Mouse (Mus musculus) frontal cortex, adult 2 months (tissue): ENCODE results near the gene Gsto2. TPM values are rescaled to one million over a fixed set of nuclear protein-coding genes. Genes with fewer than 3 reads are reported as not detected.
"Not testable (repeated sequence)": the region's sequence is repeated elsewhere in the genome, so short reads cannot be mapped to it uniquely, and the experiment has no call there.

ENCODE experiments used
- DNase-seq, 2 experiments: peaks; one replicate each; pipeline ENCODE4 v3.0.0; 2022; ENCODE audit warnings: low spot score in 1 of 2; ENCODE audit errors: extremely low spot score in 1 of 2
- polyA plus RNA-seq: library from polyadenylated mRNA; depleted of rRNA; stranded (reverse); fragments of >200 nt; gene quantifications from 2 replicates; pipeline ENCODE4 v1.2.3, GENCODE M21; 2012; rRNA removed

Gene Gsto2
- polyA plus RNA-seq = 1.8 and 2.0 TPM in 2 replicates

- peak; percentile 92 to 96 for DNase-seq
Observed at GRCm38 (mm10) chr19:47865353-47865947, at the start of gene Gsto2. Gene Gsto2, plus strand, starts transcription at chr19:47865534.

- no peak for DNase-seq
Observed at GRCm38 (mm10) chr19:47817692-47818091, 47.6 kb upstream of the Gsto2 start.

- peak; percentile 43 to 90 for DNase-seq
Observed at GRCm38 (mm10) chr19:47820832-47821493, 44.4 kb upstream of the Gsto2 start.

GRCm38 (mm10) chr19:47821494-47821872 lies 43.9 kb upstream of the Gsto2 start:
- DNase-seq = no peak

- DNase-seq = peak in 1 of 2 experiments; percentile 8
Observed at GRCm38 (mm10) chr19:47822143-47822796, 43.1 kb upstream of the Gsto2 start.

- no peak for DNase-seq
Observed at GRCm38 (mm10) chr19:47824026-47824425, 41.3 kb upstream of the Gsto2 start.

GRCm38 (mm10) chr19:47829913-47830450 lies 35.4 kb upstream of the Gsto2 start:
- DNase-seq = no peak

GRCm38 (mm10) chr19:47831111-47831510 lies 34.2 kb upstream of the Gsto2 start:
- DNase-seq = no peak

- no peak for DNase-seq
Observed at GRCm38 (mm10) chr19:47832316-47832715, 33.0 kb upstream of the Gsto2 start.

- DNase-seq = no peak
Observed at GRCm38 (mm10) chr19:47834614-47835013, 30.7 kb upstream of the Gsto2 start.

- no peak for DNase-seq
Observed at GRCm38 (mm10) chr19:47835776-47836175, 29.6 kb upstream of the Gsto2 start.

GRCm38 (mm10) chr19:47836701-47837526 lies 28.4 kb upstream of the Gsto2 start:
- peak; percentile 14 to 51 for DNase-seq

- no peak for DNase-seq
Observed at GRCm38 (mm10) chr19:47837527-47837901, 27.8 kb upstream of the Gsto2 start.

- DNase-seq = not testable (repeated sequence)
Observed at GRCm38 (mm10) chr19:47841234-47841633, 24.1 kb upstream of the Gsto2 start.

GRCm38 (mm10) chr19:47849735-47850134 lies 15.6 kb upstream of the Gsto2 start:
- no peak for DNase-seq

GRCm38 (mm10) chr19:47852131-47852530 lies 13.2 kb upstream of the Gsto2 start:
- DNase-seq = not testable (repeated sequence)

- DNase-seq = no peak
Observed at GRCm38 (mm10) chr19:47853053-47853452, 12.3 kb upstream of the Gsto2 start.

- DNase-seq = peak in 1 of 2 experiments; percentile 23
Observed at GRCm38 (mm10) chr19:47853951-47854795, 11.2 kb upstream of the Gsto2 start.
